Mouse (Mus musculus): ENCODE results near the gene Cep295nl. TPM values are rescaled to one million over a fixed set of nuclear protein-coding genes. Genes with fewer than 3 reads are reported as not detected.

The Cep295nl gene
- total RNA-seq, 2 experiments from 2014 or later, result 0.66 to 1.2 TPM

- DNase-seq (ENCODE audit: low spot score in 2 of 2), result no peak
- intact Hi-C loops (cut with DNase I), result no loop called here
These were observed 18.6 kb upstream of the Cep295nl start for GRCm38 (mm10) chr11:118360907-118361341.

GRCm38 (mm10) chr11:118360491-118360890 is 18.2 kb upstream of the Cep295nl start:
- DNase-seq (ENCODE audit: low spot score in 2 of 2), result no peak
- intact Hi-C loops (cut with DNase I), result no loop called here

- intact Hi-C loops (cut with DNase I), result loop anchor here (2.0 kb wide), 1 partner anchor 39 kb away; no protein-coding TSS in a partner anchor
These were observed 13.3 kb upstream of the Cep295nl start, which contains the start of gene Timp2 for GRCm38 (mm10) chr11:118355640-118356039. TSS of gene Timp2 (minus strand) at chr11:118355740.

GRCm38 (mm10) chr11:118355205-118355604 is 12.9 kb upstream of the Cep295nl start:
- intact Hi-C loops (cut with DNase I), result loop anchor here (2.0 kb wide), 1 partner anchor 38 kb away; no protein-coding TSS in a partner anchor
- DNase-seq (ENCODE audit: low spot score in 2 of 2), result peak; percentile 87 to 89

More at GRCm38 (mm10) chr11:118355640-118356039, 13.3 kb upstream of the Cep295nl start, which contains the start of gene Timp2:
- no peak for DNase-seq (ENCODE audit: low spot score in 2 of 2)

GRCm38 (mm10) chr11:118354636-118355191 is 12.4 kb upstream of the Cep295nl start:
- DNase-seq (ENCODE audit: low spot score in 2 of 2), result peak in 1 of 2 experiments; percentile 26
- intact Hi-C loops (cut with DNase I), result loop anchor here (2.0 kb wide), 1 partner anchor 38 kb away; no protein-coding TSS in a partner anchor

GRCm38 (mm10) chr11:118349494-118349893 is 7.2 kb upstream of the Cep295nl start:
- DNase-seq (ENCODE audit: low spot score in 2 of 2), result no peak

GRCm38 (mm10) chr11:118348877-118349276 is 6.6 kb upstream of the Cep295nl start:
- DNase-seq (ENCODE audit: low spot score in 2 of 2), result no peak
- intact Hi-C loops (cut with DNase I), result no loop called here

More at GRCm38 (mm10) chr11:118349494-118349893, 7.2 kb upstream of the Cep295nl start:
- intact Hi-C loops (cut with DNase I), result no loop called here

GRCm38 (mm10) chr11:118348419-118348818 is 6.1 kb upstream of the Cep295nl start:
- intact Hi-C loops (cut with DNase I), result no loop called here
- no peak for DNase-seq (ENCODE audit: low spot score in 2 of 2)

- no peak for DNase-seq (ENCODE audit: low spot score in 2 of 2)
- intact Hi-C loops (cut with DNase I), result no loop called here
These were observed 5.6 kb upstream of the Cep295nl start for GRCm38 (mm10) chr11:118347911-118348310.

- DNase-seq (ENCODE audit: low spot score in 2 of 2), result no peak
- intact Hi-C loops (cut with DNase I), result no loop called here
These were observed 5.1 kb upstream of the Cep295nl start for GRCm38 (mm10) chr11:118347391-118347790.

- DNase-seq (ENCODE audit: low spot score in 2 of 2), result no peak
- intact Hi-C loops (cut with DNase I), result no loop called here
These were observed 4.2 kb upstream of the Cep295nl start for GRCm38 (mm10) chr11:118346395-118347096.

- intact Hi-C loops (cut with DNase I), result no loop called here
- DNase-seq (ENCODE audit: low spot score in 2 of 2), result no peak
These were observed 3.4 kb upstream of the Cep295nl start for GRCm38 (mm10) chr11:118345693-118346092.

GRCm38 (mm10) chr11:118343629-118344028 is 1.3 kb upstream of the Cep295nl start:
- DNase-seq (ENCODE audit: low spot score in 2 of 2), result no peak
- intact Hi-C loops (cut with DNase I), result no loop called here

- intact Hi-C loops (cut with DNase I), result loop anchor here (1.0 kb wide), 1 partner anchor 10 kb away; no protein-coding TSS in a partner anchor
- DNase-seq (ENCODE audit: low spot score in 2 of 2), result peak; percentile 51 to 93
These were observed 4.7 kb downstream of the Cep295nl start for GRCm38 (mm10) chr11:118337491-118338168.

GRCm38 (mm10) chr11:118333431-118333830 is 8.9 kb downstream of the Cep295nl start:
- DNase-seq (ENCODE audit: low spot score in 2 of 2), result no peak
- intact Hi-C loops (cut with DNase I), result no loop called here

- intact Hi-C loops (cut with DNase I), result no loop called here
- DNase-seq (ENCODE audit: low spot score in 2 of 2), result no peak
These were observed 9.9 kb downstream of the Cep295nl start for GRCm38 (mm10) chr11:118332376-118332775.

- peak; percentile 56 to 85 for DNase-seq (ENCODE audit: low spot score in 2 of 2)
- intact Hi-C loops (cut with DNase I), result no loop called here
These were observed 11.5 kb downstream of the Cep295nl start for GRCm38 (mm10) chr11:118330777-118331176.

- peak in 1 of 2 experiments; percentile 63 for DNase-seq (ENCODE audit: low spot score in 2 of 2)
- intact Hi-C loops (cut with DNase I), result no loop called here
These were observed 11.9 kb downstream of the Cep295nl start for GRCm38 (mm10) chr11:118330361-118330760.

- no peak for DNase-seq (ENCODE audit: low spot score in 2 of 2)
These were observed 13.4 kb downstream of the Cep295nl start for GRCm38 (mm10) chr11:118328947-118329346.

GRCm38 (mm10) chr11:118328511-118328910 is 13.8 kb downstream of the Cep295nl start:
- intact Hi-C loops (cut with DNase I), result no loop called here
- no peak for DNase-seq (ENCODE audit: low spot score in 2 of 2)

More at GRCm38 (mm10) chr11:118328947-118329346, 13.4 kb downstream of the Cep295nl start:
- intact Hi-C loops (cut with DNase I), result no loop called here
